Mouse (Mus musculus) limb, embryonic 11.5 days (tissue): Measurements from ENCODE around the gene Tuba3a. TPM values are rescaled to one million over a fixed set of nuclear protein-coding genes. Genes with fewer than 3 reads are reported as not detected.
"Not testable (repeated sequence)": the region's sequence is repeated elsewhere in the genome, so short reads cannot be mapped to it uniquely, and the experiment has no call there.

Experiments
- ATAC-seq: fragments of 200-750 bp; cut with Nextera tagmentation; 2 replicates; pipeline ENCODE4 v1.8.0; 2017; ENCODE audit warnings: low read depth; ENCODE audit not compliant: insufficient number of reproducible peaks, low FRiP score, low TSS enrichment
- DNase-seq: peaks from one replicate; pipeline ENCODE4 v3.0.0-alpha.2; 2015; ENCODE audit warnings: low spot score
- H3K27ac ChIP-seq: fragments of 300-500 bp; sonication (generic); replicated peaks from 2 replicates; pipeline ENCODE4 v1.5.1; 2014; ENCODE audit warnings: low read depth, mild to moderate bottlenecking, low read length
- H3K27me3 ChIP-seq: fragments of 300-500 bp; sonication (generic); 2 replicates; pipeline ENCODE4 v1.6.1; 2014; ENCODE audit warnings: mild to moderate bottlenecking, low read length, mixed read lengths; ENCODE audit not compliant: control insufficient read depth, insufficient read depth
- H3K36me3 ChIP-seq: fragments of 300-500 bp; sonication (generic); 2 replicates; pipeline ENCODE4 v1.6.1; 2014; ENCODE audit warnings: mild to moderate bottlenecking, low read length, moderate library complexity, mixed read lengths; ENCODE audit not compliant: control insufficient read depth, insufficient read depth
- H3K4me1 ChIP-seq: fragments of 300-500 bp; sonication (generic); 2 replicates; pipeline ENCODE4 v1.6.1; 2014; ENCODE audit warnings: low read length, mixed read lengths; ENCODE audit not compliant: control insufficient read depth, insufficient read depth
- H3K4me2 ChIP-seq: fragments of 300-500 bp; sonication (generic); 2 replicates; pipeline ENCODE4 v1.6.1; 2014; ENCODE audit warnings: low read depth, mild to moderate bottlenecking, moderate library complexity; ENCODE audit not compliant: severe bottlenecking
- H3K4me3 ChIP-seq: fragments of 300-500 bp; sonication (generic); 2 replicates; pipeline ENCODE4 v1.5.1; 2014; ENCODE audit warnings: low read depth, low read length
- H3K9ac ChIP-seq: fragments of 300-500 bp; sonication (generic); 2 replicates; pipeline ENCODE4 v1.6.1; 2014; ENCODE audit warnings: mild to moderate bottlenecking, low read length
- H3K9me3 ChIP-seq: fragments of 300-500 bp; sonication (generic); 2 replicates; pipeline ENCODE4 v1.6.1; 2016; ENCODE audit warnings: low read length; ENCODE audit not compliant: control insufficient read depth
- WGBS: fragments of 180-500 bp; shearing (Covaris S2); extraction: QIAGEN DNeasy Blood & Tissue Kit; methylation state at CpG from one replicate; pipeline ENCODE4 v1.1.7; 2014; 5-methylcytosine and 5-hydroxymethylcytosine counted together
- polyA plus RNA-seq: library from polyadenylated mRNA; unstranded; fragments of >200 nt; fragmentation: Nextera tagmentation; extraction: Ambion mirVana; gene quantifications from 2 replicates; pipeline ENCODE4 v1.2.1, GENCODE M21; 2014

The Tuba3a gene
- polyA plus RNA-seq, 1 experiment from 2014 or later: 0.35 TPM

- DNase-seq (no peak), ATAC-seq (no peak)
- no peak overlapping the region for H3K27ac ChIP-seq
- H3K36me3 ChIP-seq: no peaks in the 10 kb centered on the region
- H3K4me2 ChIP-seq: no peak overlapping the region
- H3K9me3 ChIP-seq: no peaks in the 10 kb centered on the region
- H3K4me1 ChIP-seq: no peaks in the 10 kb centered on the region
- H3K27me3 ChIP-seq: no peaks in the 10 kb centered on the region
- H3K4me3 ChIP-seq: no peak overlapping the region
- H3K9ac ChIP-seq: no peak overlapping the region
- 91% methylated on average over 7 of the region's 7 CpGs for WGBS
Measured at GRCm38 (mm10) chr6:125284751-125285150, 1.1 kb downstream of the Tuba3a start.

DNA sequence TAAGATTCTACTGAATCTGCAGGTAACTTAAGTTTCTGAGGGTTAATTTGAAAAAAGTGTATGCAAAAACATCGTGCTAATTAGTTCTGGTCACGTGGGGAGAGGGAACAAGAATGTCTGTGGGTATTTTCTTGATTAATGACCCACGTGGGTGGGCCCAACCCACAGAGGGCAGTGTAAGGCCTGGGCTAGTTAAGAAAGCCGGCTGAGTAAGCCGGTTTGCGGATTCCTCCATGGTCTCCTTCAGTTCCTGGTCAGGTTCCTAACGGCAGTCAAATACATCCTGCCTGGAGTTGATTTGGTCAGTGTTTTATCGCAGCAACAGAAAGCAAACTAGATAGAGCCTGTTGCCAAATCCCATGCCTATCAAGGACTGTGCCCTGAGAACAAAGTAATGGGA, 1.6 kb downstream of the Tuba3a start:
- no peaks in the 10 kb centered on the region for H3K36me3 ChIP-seq
- no peaks in the 10 kb centered on the region for H3K27me3 ChIP-seq
- no peak for ATAC-seq
- H3K9me3 ChIP-seq: no peaks in the 10 kb centered on the region
- no peak overlapping the region for H3K4me3 ChIP-seq
- WGBS: 38% methylated on average over 8 of the region's 8 CpGs
- H3K9ac ChIP-seq: no peak overlapping the region
- no peak for DNase-seq
- no peak overlapping the region for H3K27ac ChIP-seq
- no peaks in the 10 kb centered on the region for H3K4me1 ChIP-seq
- H3K4me2 ChIP-seq: no peak overlapping the region

DNA sequence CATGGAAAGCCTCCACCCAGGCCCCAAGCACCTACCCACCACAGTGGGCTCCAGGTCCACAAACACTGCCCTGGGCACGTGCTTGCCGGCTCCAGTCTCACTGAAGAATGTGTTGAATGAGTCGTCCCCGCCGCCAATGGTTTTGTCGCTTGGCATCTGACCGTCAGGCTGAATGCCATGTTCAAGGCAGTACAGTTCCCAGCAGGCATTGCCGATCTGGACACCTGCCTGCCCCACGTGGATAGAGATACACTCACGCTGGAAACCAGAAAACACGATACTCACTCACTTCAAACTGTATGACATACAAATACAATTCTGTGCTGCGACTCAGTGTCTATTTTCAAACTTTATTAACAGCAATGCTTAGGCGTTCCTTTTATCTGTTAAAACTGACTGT, 3.1 kb downstream of the Tuba3a start:
- H3K4me3 ChIP-seq, ATAC-seq, DNase-seq, H3K27ac ChIP-seq, H3K4me2 ChIP-seq, H3K9me3 ChIP-seq, H3K27me3 ChIP-seq, H3K4me1 ChIP-seq, H3K36me3 ChIP-seq, H3K9ac ChIP-seq: not testable (repeated sequence)
- WGBS: 91% methylated on average over 13 of the region's 13 CpGs

- no peaks in the 10 kb centered on the region for H3K9me3 ChIP-seq
- no peak overlapping the region for H3K27ac ChIP-seq
- H3K9ac ChIP-seq: no peak overlapping the region
- H3K4me3 ChIP-seq: no peak overlapping the region
- ATAC-seq: no peak
- no peaks in the 10 kb centered on the region for H3K4me1 ChIP-seq
- no peaks in the 10 kb centered on the region for H3K27me3 ChIP-seq
- DNase-seq: no peak
- no peak overlapping the region for H3K4me2 ChIP-seq
- 57% methylated on average over 8 of the region's 8 CpGs for WGBS
- no peaks in the 10 kb centered on the region for H3K36me3 ChIP-seq
Measured at GRCm38 (mm10) chr6:125279729-125280128, 6.1 kb downstream of the Tuba3a start.

GRCm38 (mm10) chr6:125274841-125275563, 10.8 kb downstream of the Tuba3a start:
- no peak overlapping the region for H3K4me2 ChIP-seq
- DNase-seq (peak; percentile 60), ATAC-seq (no peak)
- H3K9ac ChIP-seq: no peak overlapping the region
- no peak overlapping the region for H3K4me3 ChIP-seq
- H3K27ac ChIP-seq: no peak overlapping the region
- H3K36me3 ChIP-seq: no peaks in the 10 kb centered on the region
- H3K4me1 ChIP-seq: 0 out of 2 replicates have a peak, but pooled peaks cover 2% of the 10 kb centered on the region
- 56% methylated on average over 15 of the region's 15 CpGs for WGBS
- no peaks in the 10 kb centered on the region for H3K9me3 ChIP-seq
- H3K27me3 ChIP-seq: no peaks in the 10 kb centered on the region

- H3K9me3 ChIP-seq: no peaks in the 10 kb centered on the region
- H3K4me2 ChIP-seq: no peak overlapping the region
- no peak for DNase-seq
- H3K4me1 ChIP-seq: 0 out of 2 replicates have a peak, but pooled peaks cover 2% of the 10 kb centered on the region
- no peaks in the 10 kb centered on the region for H3K27me3 ChIP-seq
- no peak overlapping the region for H3K4me3 ChIP-seq
- ATAC-seq: no peak
- H3K36me3 ChIP-seq: no peaks in the 10 kb centered on the region
- WGBS: 81% methylated on average over 10 of the region's 10 CpGs
- no peak overlapping the region for H3K27ac ChIP-seq
- no peak overlapping the region for H3K9ac ChIP-seq
Measured at GRCm38 (mm10) chr6:125272228-125272785, 13.5 kb downstream of the Tuba3a start.

DNA sequence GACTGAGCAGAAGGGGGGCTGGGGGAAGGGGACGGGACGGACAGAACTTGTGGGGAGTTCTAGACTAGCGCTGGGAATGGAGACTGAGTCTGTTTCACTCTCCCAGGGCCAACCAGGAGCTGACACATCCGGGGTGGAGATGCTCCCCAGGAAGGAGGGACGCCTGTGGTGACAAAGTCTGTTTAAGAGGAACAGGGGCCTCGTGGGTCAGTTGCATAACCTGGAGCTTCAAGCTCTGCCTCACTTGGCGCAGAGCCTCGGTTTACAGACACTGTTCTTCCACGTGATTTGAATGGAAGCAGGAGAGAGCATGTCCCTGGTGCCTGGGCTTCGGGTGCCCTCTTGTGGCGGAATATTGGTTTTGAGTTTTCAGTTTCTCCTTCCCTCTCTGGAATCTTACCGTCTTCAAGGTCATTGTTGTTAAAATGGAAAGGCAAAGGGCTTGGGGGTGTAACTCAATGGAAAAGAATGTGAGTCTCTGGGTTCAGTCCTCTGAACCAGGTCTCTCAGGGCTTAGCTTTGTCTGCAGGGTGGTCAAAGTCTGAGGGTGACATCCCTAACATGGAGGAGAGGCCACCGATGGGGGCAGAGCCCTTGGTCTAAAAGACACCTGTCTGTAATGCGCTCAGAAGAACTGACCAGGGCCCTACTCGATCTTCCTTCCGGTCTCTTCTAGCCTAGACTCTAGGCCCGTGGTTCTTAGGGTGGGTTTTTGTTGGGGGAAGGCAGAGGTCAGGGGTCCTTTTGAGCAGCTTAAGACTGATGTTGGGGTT, 14.2 kb downstream of the Tuba3a start:
- Histone ChIP-seq H3K4me3 (no peak overlapping the region), H3K36me3 (no peaks in the 10 kb centered on the region), H3K4me2 (0 out of 2 replicates have a peak overlapping the region, but pooled peaks have one; percentile 15), H3K4me1 (0 out of 2 replicates have a peak, but pooled peaks cover 2% of the 10 kb centered on the region), H3K27ac (no peak overlapping the region), H3K27me3 (no peaks in the 10 kb centered on the region), H3K9me3 (no peaks in the 10 kb centered on the region), H3K9ac (peak overlapping the region; percentile 43; the same call in 1 of the 2 replicates)
- 22% methylated on average over 17 of the region's 17 CpGs for WGBS
- DNase-seq (peak; percentile 92), ATAC-seq (peak; percentile 80; the same call in 1 of the 2 replicates)

- Histone ChIP-seq H3K4me2 (no peak overlapping the region), H3K27me3 (no peaks in the 10 kb centered on the region), H3K4me3 (no peak overlapping the region), H3K9ac (no peak overlapping the region), H3K27ac (no peak overlapping the region), H3K36me3 (no peaks in the 10 kb centered on the region), H3K4me1 (0 out of 2 replicates have a peak, but pooled peaks cover 2% of the 10 kb centered on the region), H3K9me3 (no peaks in the 10 kb centered on the region)
- DNase-seq (no peak), ATAC-seq (no peak)
- 52% methylated on average over 6 of the region's 6 CpGs for WGBS
Measured at GRCm38 (mm10) chr6:125268799-125269198, 17.0 kb downstream of the Tuba3a start.
